Mouse (Mus musculus): ENCODE measurements around the gene Dmd. TPM values are rescaled to one million over a fixed set of nuclear protein-coding genes. Genes with fewer than 3 reads are reported as not detected.

The Dmd gene
- polyA plus RNA-seq, 1 experiment, result 0.10 TPM

DNA sequence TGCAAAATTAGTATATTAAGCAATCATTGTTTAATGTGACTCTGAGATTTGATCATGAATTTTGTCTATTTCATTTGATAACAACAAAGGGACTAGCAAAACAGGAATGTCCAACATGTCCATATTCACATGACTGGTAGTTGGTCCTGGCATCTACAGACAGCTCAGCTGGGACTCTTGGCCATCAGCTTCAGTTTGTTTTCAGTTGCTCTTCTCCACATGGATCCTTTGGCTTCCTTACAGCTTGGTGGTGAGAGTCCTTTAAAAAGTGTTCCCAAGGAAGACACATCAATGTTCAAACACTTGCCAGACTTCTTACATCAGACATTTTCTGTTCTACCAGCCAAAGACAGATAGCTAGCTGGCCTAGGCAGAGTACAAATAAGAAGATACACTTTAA is 1381.9 kb downstream of the Dmd start:
- Histone ChIP-seq H3K4me3 (replicated peaks) (no peak overlapping the region), H3K27me3 (replicated peaks) (no peaks in the 10 kb centered on the region), H3K9me3 (no peaks in the 10 kb centered on the region), H3K36me3 (replicated peaks; ENCODE audit: low read length) (no peaks in the 10 kb centered on the region), H3K4me1 (no peaks in the 10 kb centered on the region)
- TF ChIP-seq GATA1 (IDR thresholded peaks at IDR 0.05; ENCODE audit: borderline replicate concordance, low read length) (no peak), FLI1 (IDR thresholded peaks at IDR 0.05; ENCODE audit: low read length) (no peak)

DNA sequence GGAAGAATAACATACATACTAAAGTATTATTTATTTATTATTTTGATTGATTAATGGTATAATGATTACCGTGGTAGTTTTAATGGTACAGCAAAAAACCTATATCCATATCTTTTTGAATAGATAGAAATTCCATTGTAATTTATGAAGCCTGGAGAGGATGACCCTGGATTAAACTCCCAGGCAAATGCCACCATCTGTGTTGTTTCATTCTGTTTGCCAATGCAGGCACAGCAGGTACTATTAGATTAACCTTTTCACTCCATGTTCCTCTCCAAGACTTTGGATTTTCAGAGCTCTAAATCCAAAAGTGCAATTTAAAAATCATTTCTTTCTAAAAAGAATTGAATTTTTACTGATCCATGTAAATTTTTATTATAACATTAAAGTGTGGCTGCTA is 1383.5 kb downstream of the Dmd start:
- Histone ChIP-seq H3K36me3 (replicated peaks; ENCODE audit: low read length) (no peaks in the 10 kb centered on the region), H3K27me3 (replicated peaks) (no peaks in the 10 kb centered on the region), H3K9me3 (no peaks in the 10 kb centered on the region), H3K4me3 (replicated peaks) (no peak overlapping the region), H3K4me1 (no peaks in the 10 kb centered on the region)
- no peak for TF ChIP-seq GATA1 (IDR thresholded peaks at IDR 0.05; ENCODE audit: borderline replicate concordance, low read length)
- TF ChIP-seq FLI1 (IDR thresholded peaks at IDR 0.05; ENCODE audit: low read length), result no peak

DNA sequence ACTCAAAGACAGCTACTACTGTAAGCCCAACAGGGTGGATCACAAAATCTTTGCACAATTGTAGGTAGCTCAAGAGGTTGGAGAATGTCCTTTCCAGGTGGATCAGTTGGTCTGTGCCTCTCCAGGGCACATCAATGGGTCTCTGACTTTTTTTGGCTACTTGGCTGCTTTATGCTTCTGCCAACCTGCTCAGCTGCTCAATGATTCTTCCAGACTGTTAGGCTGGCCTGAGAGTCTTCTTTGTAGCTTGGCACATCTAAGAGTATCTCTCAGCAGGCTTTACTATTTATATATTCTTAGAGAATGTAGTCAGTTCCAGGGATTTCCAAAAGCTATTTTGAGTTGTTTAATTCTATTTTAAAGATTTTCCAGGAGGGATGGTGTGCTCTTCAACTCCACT is 1416.3 kb downstream of the Dmd start:
- Histone ChIP-seq H3K27me3 (replicated peaks) (no peaks in the 10 kb centered on the region), H3K4me1 (no peaks in the 10 kb centered on the region), H3K36me3 (replicated peaks; ENCODE audit: low read length) (no peaks in the 10 kb centered on the region), H3K9me3 (no peaks in the 10 kb centered on the region), H3K4me3 (replicated peaks) (no peak overlapping the region)
- no peak for TF ChIP-seq FLI1 (IDR thresholded peaks at IDR 0.05; ENCODE audit: low read length)
- no peak for TF ChIP-seq GATA1 (IDR thresholded peaks at IDR 0.05; ENCODE audit: borderline replicate concordance, low read length)

DNA sequence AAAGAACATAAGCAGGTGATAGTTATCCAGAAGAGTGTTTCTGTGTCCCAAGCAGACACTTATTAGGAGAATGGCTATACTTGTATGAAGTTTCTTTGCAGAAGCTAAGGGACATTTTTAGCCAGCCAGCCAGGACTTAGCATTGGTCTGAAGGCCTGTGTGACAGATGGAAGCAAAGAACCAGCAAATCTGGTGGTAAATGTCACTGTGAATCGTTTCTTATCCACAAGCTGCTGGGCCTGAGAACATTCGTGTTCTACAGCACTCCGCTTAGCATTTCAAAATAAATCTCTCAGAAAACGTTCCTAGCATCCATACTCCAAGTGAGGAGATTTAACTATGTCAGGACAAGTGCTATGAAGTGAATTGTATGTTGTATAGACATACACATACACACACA is 1486.9 kb downstream of the Dmd start:
- no peak for TF ChIP-seq GATA1 (IDR thresholded peaks at IDR 0.05; ENCODE audit: borderline replicate concordance, low read length)
- TF ChIP-seq FLI1 (IDR thresholded peaks at IDR 0.05; ENCODE audit: low read length), result no peak
- Histone ChIP-seq H3K4me3 (replicated peaks) (no peak overlapping the region), H3K4me1 (no peaks in the 10 kb centered on the region), H3K27me3 (replicated peaks) (peaks cover 2% of the 10 kb centered on the region), H3K9me3 (no peaks in the 10 kb centered on the region), H3K36me3 (replicated peaks; ENCODE audit: low read length) (no peaks in the 10 kb centered on the region)

DNA sequence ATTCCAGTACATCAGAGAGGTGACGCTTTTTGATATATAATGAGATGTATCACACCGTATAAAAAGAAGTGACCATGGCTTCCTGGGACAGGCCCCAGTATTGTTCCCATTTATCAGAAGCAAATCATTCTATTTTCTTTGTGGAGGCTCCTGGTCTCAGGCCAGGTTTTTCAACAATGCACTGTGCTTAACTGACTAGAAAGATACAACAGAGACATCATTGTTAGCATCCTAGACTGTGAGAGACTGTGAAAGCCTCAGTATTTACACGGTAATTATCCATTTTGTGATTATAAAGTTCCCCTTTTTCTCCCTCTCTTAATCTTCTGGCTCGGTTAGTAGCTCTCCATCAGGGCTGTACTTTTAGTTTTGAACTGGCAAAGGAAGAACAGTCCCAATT is 1487.9 kb downstream of the Dmd start:
- no peak for TF ChIP-seq GATA1 (IDR thresholded peaks at IDR 0.05; ENCODE audit: borderline replicate concordance, low read length)
- no peak for TF ChIP-seq FLI1 (IDR thresholded peaks at IDR 0.05; ENCODE audit: low read length)

DNA sequence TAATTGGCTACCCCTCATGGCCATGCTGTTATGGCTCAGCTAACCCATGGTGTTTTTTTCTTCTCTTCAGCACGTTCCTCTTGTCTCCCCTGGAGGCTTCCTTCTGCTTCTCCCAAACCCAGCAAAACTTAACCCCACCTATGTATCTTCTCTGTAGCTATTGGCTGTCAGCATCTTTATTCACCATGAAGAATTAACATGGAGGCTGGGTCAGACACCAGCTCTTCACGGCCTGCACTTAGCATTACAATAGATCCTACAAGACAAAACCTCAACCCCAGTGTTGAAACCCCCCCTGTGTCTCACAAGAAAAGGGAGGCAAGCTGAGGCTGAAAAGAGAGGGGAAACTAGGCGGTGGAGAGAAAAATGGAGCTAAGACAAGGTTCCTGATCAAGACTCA is 1494.3 kb downstream of the Dmd start:
- H3K27me3 ChIP-seq (replicated peaks), result no peaks in the 10 kb centered on the region
- no peaks in the 10 kb centered on the region for H3K9me3 ChIP-seq
- TF ChIP-seq GATA1 (IDR thresholded peaks at IDR 0.05; ENCODE audit: borderline replicate concordance, low read length) (no peak), FLI1 (IDR thresholded peaks at IDR 0.05; ENCODE audit: low read length) (no peak)
- H3K4me1 ChIP-seq, result no peaks in the 10 kb centered on the region
- no peak overlapping the region for H3K4me3 ChIP-seq (replicated peaks)
- no peaks in the 10 kb centered on the region for H3K36me3 ChIP-seq (replicated peaks; ENCODE audit: low read length)

More for the DNA sequence above, 1487.9 kb downstream of the Dmd start:
- Histone ChIP-seq H3K4me1 (no peaks in the 10 kb centered on the region), H3K27me3 (replicated peaks) (peaks cover 2% of the 10 kb centered on the region), H3K36me3 (replicated peaks; ENCODE audit: low read length) (no peaks in the 10 kb centered on the region), H3K4me3 (replicated peaks) (no peak overlapping the region), H3K9me3 (no peaks in the 10 kb centered on the region)

DNA sequence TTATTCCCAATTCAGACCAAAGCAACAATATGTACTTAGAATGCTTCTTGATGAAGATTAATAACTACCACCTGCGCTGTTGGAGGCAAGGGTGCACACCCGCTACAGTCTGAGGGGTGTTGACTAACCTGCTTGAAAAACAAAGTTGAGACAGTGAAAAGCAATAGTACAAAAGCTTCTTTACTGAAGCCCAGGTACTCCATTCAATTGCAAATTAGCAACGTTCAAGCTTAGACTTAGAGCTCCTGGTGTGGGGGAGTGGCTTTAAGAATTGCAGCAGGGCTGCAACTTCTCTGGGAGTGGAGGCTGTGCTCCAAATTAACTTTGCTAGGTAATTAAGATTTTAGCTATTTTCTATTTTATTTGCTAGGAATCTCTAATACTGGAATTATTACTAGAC is 1495.3 kb downstream of the Dmd start:
- Histone ChIP-seq H3K4me3 (replicated peaks) (no peak overlapping the region), H3K9me3 (no peaks in the 10 kb centered on the region), H3K27me3 (replicated peaks) (no peaks in the 10 kb centered on the region), H3K4me1 (no peaks in the 10 kb centered on the region), H3K36me3 (replicated peaks; ENCODE audit: low read length) (no peaks in the 10 kb centered on the region)
- TF ChIP-seq GATA1 (IDR thresholded peaks at IDR 0.05; ENCODE audit: borderline replicate concordance, low read length) (no peak), FLI1 (IDR thresholded peaks at IDR 0.05; ENCODE audit: low read length) (no peak)

DNA sequence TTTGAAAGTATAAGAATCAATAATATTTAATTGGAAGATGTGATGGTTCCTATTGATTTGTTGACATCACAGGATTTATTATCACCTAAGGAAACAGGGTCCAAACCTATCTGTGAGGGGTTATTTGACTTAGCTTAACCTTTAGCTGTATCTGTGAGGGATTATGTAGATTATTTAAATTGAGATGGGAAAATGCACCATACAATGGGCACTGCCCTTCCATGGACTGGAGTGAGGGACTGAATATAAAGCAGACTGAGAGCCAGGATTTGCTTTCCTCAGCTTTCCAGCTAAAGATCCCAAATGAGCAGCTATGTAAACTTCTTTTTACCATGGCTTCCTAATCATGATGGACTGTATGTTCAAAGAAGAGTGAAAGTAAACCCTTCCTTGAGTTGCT is 1496.0 kb downstream of the Dmd start:
- H3K27me3 ChIP-seq (replicated peaks), result no peaks in the 10 kb centered on the region
- TF ChIP-seq GATA1 (IDR thresholded peaks at IDR 0.05; ENCODE audit: borderline replicate concordance, low read length), result no peak
- TF ChIP-seq FLI1 (IDR thresholded peaks at IDR 0.05; ENCODE audit: low read length), result no peak
- H3K4me3 ChIP-seq (replicated peaks), result no peak overlapping the region
- H3K4me1 ChIP-seq, result no peaks in the 10 kb centered on the region
- no peaks in the 10 kb centered on the region for H3K36me3 ChIP-seq (replicated peaks; ENCODE audit: low read length)
- no peaks in the 10 kb centered on the region for H3K9me3 ChIP-seq

DNA sequence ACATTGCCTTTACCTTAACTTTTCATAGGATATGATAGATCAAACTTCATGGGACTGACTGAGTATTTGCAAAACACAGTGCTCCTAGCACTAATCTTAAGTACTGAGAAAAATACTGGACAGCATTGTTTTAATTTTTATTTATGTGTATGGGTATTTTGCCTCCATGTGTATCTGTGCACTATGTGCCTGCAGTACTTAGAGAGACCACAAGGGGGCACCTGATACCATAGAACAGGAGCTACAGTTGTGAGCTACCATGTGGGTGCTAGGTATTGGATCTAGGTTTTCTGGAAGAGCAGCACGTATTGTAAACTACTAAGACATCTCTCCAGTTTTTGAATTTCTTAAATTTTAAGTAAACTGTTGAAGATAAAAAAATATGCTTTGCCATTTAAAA is 1505.8 kb downstream of the Dmd start:
- Histone ChIP-seq H3K4me3 (replicated peaks) (no peak overlapping the region), H3K27me3 (replicated peaks) (no peaks in the 10 kb centered on the region), H3K9me3 (no peaks in the 10 kb centered on the region; the same call in 1 of the 2 replicates), H3K4me1 (no peaks in the 10 kb centered on the region), H3K36me3 (replicated peaks; ENCODE audit: low read length) (no peaks in the 10 kb centered on the region)
- TF ChIP-seq GATA1 (IDR thresholded peaks at IDR 0.05; ENCODE audit: borderline replicate concordance, low read length) (no peak), FLI1 (IDR thresholded peaks at IDR 0.05; ENCODE audit: low read length) (no peak)

DNA sequence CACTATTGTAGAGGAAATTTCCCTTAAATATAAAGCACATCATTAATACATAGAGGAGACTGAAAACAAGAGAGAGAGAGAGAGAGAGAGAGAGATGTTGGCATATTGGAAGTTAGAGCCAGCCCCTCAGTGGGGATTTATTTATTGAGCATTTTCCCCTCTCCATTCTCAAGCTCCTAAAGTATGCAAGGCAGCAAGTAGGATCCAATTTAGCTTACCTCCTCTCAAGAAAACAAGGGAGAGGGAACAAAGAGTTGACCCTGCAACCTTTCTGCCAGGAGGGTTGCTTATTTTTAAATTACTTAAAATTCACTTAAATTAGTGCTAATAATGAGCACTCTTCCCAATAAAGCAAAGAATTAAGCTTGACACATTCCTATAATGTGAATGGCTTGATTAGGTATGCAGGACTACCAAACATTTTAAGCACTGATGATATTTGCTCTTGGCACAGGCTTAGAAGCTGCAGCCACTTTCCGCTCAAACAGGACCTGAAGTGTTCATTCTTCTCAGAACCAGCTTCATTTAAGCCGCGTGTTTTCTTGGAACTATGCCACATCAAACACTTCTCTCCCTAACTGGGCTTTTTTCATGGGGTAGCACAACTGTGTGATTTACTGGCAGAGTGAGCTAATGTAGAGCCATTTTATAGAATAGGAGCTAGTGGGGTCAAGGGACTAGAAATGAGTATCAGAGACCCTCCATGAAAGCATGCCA is 1566.1 kb downstream of the Dmd start:
- peaks cover 2% of the 10 kb centered on the region; the same call in 1 of the 2 replicates for H3K9me3 ChIP-seq
- H3K4me1 ChIP-seq, result no peaks in the 10 kb centered on the region
- no peak for TF ChIP-seq GATA1 (IDR thresholded peaks at IDR 0.05; ENCODE audit: borderline replicate concordance, low read length)
- TF ChIP-seq FLI1 (IDR thresholded peaks at IDR 0.05; ENCODE audit: low read length), result no peak
- H3K4me3 ChIP-seq (replicated peaks), result no peak overlapping the region
- no peaks in the 10 kb centered on the region for H3K27me3 ChIP-seq (replicated peaks)
- H3K36me3 ChIP-seq (replicated peaks; ENCODE audit: low read length), result no peaks in the 10 kb centered on the region
